Comparison of ENCODE assay signal across 8 mouse cellular contexts in genomic region chr1:89931120-89931519, GRCm38 (mm10). TPM values are rescaled to one million over a fixed set of nuclear protein-coding genes. Genes with fewer than 3 reads are reported as not detected.
DNase-seq lines count a peak whose midpoint lies in the region; ATAC-seq and TF ChIP-seq lines count a peak whose summit lies in the region.

Gbx2 (minus strand) TSS chr1:89931179.

- H3K9me3 ChIP-seq in hindbrain, embryonic 12.5 days (replicated peaks) = no peaks in the 10 kb centered on the region
- no peaks in the 10 kb centered on the region for H3K9me3 ChIP-seq in limb, embryonic 14.5 days (ENCODE audit: control insufficient read depth, low read length)
- H3K9me3 ChIP-seq in midbrain, embryonic 16.5 days (replicated peaks; ENCODE audit: control insufficient read depth, low read length, poor library complexity, severe bottlenecking) = no peaks in the 10 kb centered on the region

- peak within 1 kb of the TSS; percentile 74 for H3K9ac ChIP-seq in hindbrain, embryonic 12.5 days
- peak within 1 kb of the TSS; percentile 31 for H3K9ac ChIP-seq in limb, embryonic 14.5 days (ENCODE audit: low read depth, low read length, severe bottlenecking)
- H3K9ac ChIP-seq in midbrain, embryonic 16.5 days (ENCODE audit: low read depth, low read length) = peak within 1 kb of the TSS; percentile 42

- peaks cover 86% of the 10 kb centered on the region for H3K27me3 ChIP-seq in hindbrain, embryonic 12.5 days
- H3K27me3 ChIP-seq in limb, embryonic 14.5 days (ENCODE audit: control insufficient read depth, insufficient read depth, low read length) = peaks cover 100% of the 10 kb centered on the region
- peaks cover 46% of the 10 kb centered on the region for H3K27me3 ChIP-seq in midbrain, embryonic 16.5 days (ENCODE audit: control insufficient read depth, insufficient read depth, low read depth, low read length)

- intact Hi-C loops in gastrocnemius, postnatal 36 days (cut with DNase I) = no loop called here

- no peaks in the 10 kb centered on the region for H3K36me3 ChIP-seq in hindbrain, embryonic 12.5 days
- H3K36me3 ChIP-seq in limb, embryonic 14.5 days (ENCODE audit: control insufficient read depth, insufficient read depth, low read length) = no peaks in the 10 kb centered on the region
- H3K36me3 ChIP-seq in midbrain, embryonic 16.5 days (ENCODE audit: control insufficient read depth, insufficient read depth, low read length) = no peaks in the 10 kb centered on the region

- H3K27ac ChIP-seq in hindbrain, embryonic 12.5 days = peak within 1 kb of the TSS; percentile 82
- H3K27ac ChIP-seq in limb, embryonic 14.5 days (replicated peaks; ENCODE audit: low read depth, low read length) = no peak within 1 kb of the TSS
- peak within 1 kb of the TSS; percentile 39 for H3K27ac ChIP-seq in midbrain, embryonic 16.5 days (ENCODE audit: low read length)

- peak; percentile 53 for DNase-seq in gastrocnemius, postnatal 10 days
- no peak for DNase-seq in gastrocnemius, postnatal 36 days
- peak; percentile 83 for DNase-seq in embryo, embryonic 11.5 days (ENCODE audit: low read depth, low spot score)
- peak; percentile 72 for DNase-seq in limb, embryonic 14.5 days (ENCODE audit: low spot score)
- no peak for DNase-seq in ovary, adult 18-20 months (ENCODE audit: low spot score)

- under 1% methylated on average over 33 of the region's 33 CpGs for WGBS in hindbrain, embryonic 12.5 days
- under 1% methylated on average over 27 of the region's 33 CpGs for WGBS in limb, embryonic 14.5 days
- under 1% methylated on average over 33 of the region's 33 CpGs for WGBS in midbrain, embryonic 16.5 days

- H3K4me3 ChIP-seq in hindbrain, embryonic 12.5 days = peak within 1 kb of the TSS; percentile 57
- H3K4me3 ChIP-seq in limb, embryonic 14.5 days (replicated peaks; ENCODE audit: low read length) = peak within 1 kb of the TSS; percentile 42
- peak within 1 kb of the TSS; percentile 38 for H3K4me3 ChIP-seq in midbrain, embryonic 16.5 days (ENCODE audit: low read depth, low read length)

- peaks cover 74% of the 10 kb centered on the region for H3K4me1 ChIP-seq in hindbrain, embryonic 12.5 days
- peaks cover 23% of the 10 kb centered on the region for H3K4me1 ChIP-seq in limb, embryonic 14.5 days (ENCODE audit: control insufficient read depth, insufficient read depth, low read length)
- H3K4me1 ChIP-seq in midbrain, embryonic 16.5 days (ENCODE audit: control insufficient read depth, insufficient read depth, low read length) = peaks cover 14% of the 10 kb centered on the region

- ATAC-seq in hindbrain, embryonic 12.5 days (ENCODE audit: low FRiP score) = peak; percentile 81
- peak; percentile 79 for ATAC-seq in limb, embryonic 14.5 days (ENCODE audit: low FRiP score, low read depth)
- ATAC-seq in midbrain, embryonic 16.5 days = peak; percentile 51; the same call in 1 of the 2 replicates
- ATAC-seq in erythroblast, adult 5-6 weeks (replicated peaks; ENCODE audit: low FRiP score, poor library complexity, severe bottlenecking) = no peak

- TF ChIP-seq POLR2A in limb, embryonic 14.5 days (IDR thresholded peaks at IDR 0.05; ENCODE audit: borderline replicate concordance, extremely low read depth, insufficient read depth, insufficient read length) = no peak

- peak within 1 kb of the TSS; percentile 79 for H3K4me2 ChIP-seq in hindbrain, embryonic 12.5 days (replicated peaks)
- peak within 1 kb of the TSS; percentile 80 for H3K4me2 ChIP-seq in limb, embryonic 14.5 days (replicated peaks; ENCODE audit: low read depth, low read length, severe bottlenecking)
- peak within 1 kb of the TSS; percentile 50 for H3K4me2 ChIP-seq in midbrain, embryonic 16.5 days (ENCODE audit: low read length)

RNA-seq across cellular contexts. Expression of gene Gbx2, which starts in this region (rescaled TPM):
- total RNA-seq in gastrocnemius, postnatal 10 days (2021) = not detected
- under 1 TPM; 0.20 to 0.35 TPM for total RNA-seq in gastrocnemius, postnatal 36 days (2021)
- 46.1 and 63.6 TPM in 2 replicates for polyA plus RNA-seq in hindbrain, embryonic 12.5 days (2016; fragmentation: Nextera tagmentation; extraction: Ambion mirVana)
- 0.21 and 0.24 TPM in 2 replicates for polyA plus RNA-seq in limb, embryonic 14.5 days (2012; rRNA removed)
- polyA plus RNA-seq in limb, embryonic 14.5 days (2014; fragmentation: Nextera tagmentation; extraction: Ambion mirVana) = 0.17 and 0.33 TPM in 2 replicates
- polyA plus RNA-seq in midbrain, embryonic 16.5 days (2015; fragmentation: Nextera tagmentation; extraction: Ambion mirVana) = 29.7 and 62.2 TPM in 2 replicates
- total RNA-seq in erythroblast, adult 5-6 weeks (2015; ENCODE audit: low replicate concordance) = 1.0 TPM in 1 of 2 replicates, not detected in the other
- total RNA-seq in erythroblast, adult 5-6 weeks (2017; ENCODE audit: low replicate concordance) = not detected in 2 replicates

Comparison
In these comparisons a context has a peak if more than half of its experiments do, and no peak if none do; other contexts are left out.
1. RNA of gene Gbx2 (polyA plus RNA-seq): 46.1 to 63.6 TPM in hindbrain, embryonic 12.5 days and 29.7 to 62.2 TPM in midbrain, embryonic 16.5 days; 0.17 to 0.33 TPM in limb, embryonic 14.5 days; every median in the first group is over 10 times any median in the second.
2. Peak in DNase-seq in gastrocnemius, postnatal 10 days; RNA of the gene not detected or under 1 TPM.
3. Peak in DNase-seq, ATAC-seq, H3K4me3 ChIP-seq, H3K9ac ChIP-seq and H3K4me2 ChIP-seq in limb, embryonic 14.5 days; RNA of the gene not detected or under 1 TPM.
4. Peak in every context shown above with its lines, with median percentiles within 50 percentile points of each other: H3K4me2 ChIP-seq, H3K4me3 ChIP-seq and H3K9ac ChIP-seq.